Mouse (Mus musculus): Measurements from ENCODE around the gene Cox10. TPM values are rescaled to one million over a fixed set of nuclear protein-coding genes. Genes with fewer than 3 reads are reported as not detected.

The Cox10 gene
- polyA plus RNA-seq, 1 experiment from 2014 or later = 25.2 TPM

GRCm38 (mm10) chr11:63914388-63914787 is 164.9 kb downstream of the Cox10 start:
- H3K4me1 ChIP-seq (replicated peaks; ENCODE audit: control insufficient read depth, insufficient read depth, low read length) = peaks cover 4% of the 10 kb centered on the region
- no peak overlapping the region for H3K9ac ChIP-seq (ENCODE audit: low read depth, low read length)
- 0 out of 2 replicates have a peak overlapping the region, but pooled peaks have one; percentile 36 for H3K27ac ChIP-seq (ENCODE audit: low read depth, low read length)
- no peaks in the 10 kb centered on the region for H3K9me3 ChIP-seq (ENCODE audit: control insufficient read depth, low read length)
- H3K4me3 ChIP-seq (ENCODE audit: low read depth, low read length) = peak overlapping the region; percentile 12
- H3K4me2 ChIP-seq (replicated peaks; ENCODE audit: low read depth, low read length) = peak overlapping the region; percentile 34
- no peaks in the 10 kb centered on the region for H3K27me3 ChIP-seq (ENCODE audit: control insufficient read depth, insufficient read depth, low read length)
- H3K36me3 ChIP-seq (ENCODE audit: control insufficient read depth, insufficient read depth, low read length) = no peaks in the 10 kb centered on the region
- peak; percentile 79 for DNase-seq (ENCODE audit: low spot score)
- ATAC-seq (ENCODE audit: low FRiP score) = peak; percentile 82
- 7% methylated on average over 14 of the region's 20 CpGs for WGBS

DNA sequence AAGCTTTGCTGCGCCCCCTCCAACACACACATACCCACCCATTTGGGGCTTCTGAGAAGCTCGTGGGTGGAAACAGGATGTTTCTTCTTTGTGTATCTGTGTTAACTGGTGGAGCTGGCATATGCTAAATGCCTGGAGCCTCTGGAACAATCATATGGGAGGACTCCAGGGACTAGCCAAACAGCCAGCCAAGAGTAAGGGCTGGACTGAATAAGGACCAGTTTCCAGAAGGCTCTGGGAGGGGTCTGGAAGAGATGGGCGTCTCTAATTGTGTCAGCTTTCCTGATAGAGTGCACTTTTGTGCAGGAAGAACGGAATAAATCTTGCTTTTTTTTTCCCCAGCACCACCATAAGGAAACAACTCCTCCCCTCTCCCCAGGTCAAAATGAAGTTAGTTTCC is 165.3 kb downstream of the Cox10 start:
- no peaks in the 10 kb centered on the region for H3K27me3 ChIP-seq (ENCODE audit: control insufficient read depth, insufficient read depth, low read length)
- 0 out of 2 replicates have a peak overlapping the region, but pooled peaks have one; percentile 36 for H3K27ac ChIP-seq (ENCODE audit: low read depth, low read length)
- H3K9ac ChIP-seq (ENCODE audit: low read depth, low read length) = peak overlapping the region; percentile 7; the same call in 1 of the 2 replicates
- H3K9me3 ChIP-seq (ENCODE audit: control insufficient read depth, low read length) = no peaks in the 10 kb centered on the region
- H3K36me3 ChIP-seq (ENCODE audit: control insufficient read depth, insufficient read depth, low read length) = no peaks in the 10 kb centered on the region
- WGBS = 36% methylated on average over 4 of the region's 4 CpGs
- H3K4me1 ChIP-seq (replicated peaks; ENCODE audit: control insufficient read depth, insufficient read depth, low read length) = peaks cover 4% of the 10 kb centered on the region
- peak overlapping the region; percentile 12 for H3K4me3 ChIP-seq (ENCODE audit: low read depth, low read length)
- peak overlapping the region; percentile 34 for H3K4me2 ChIP-seq (replicated peaks; ENCODE audit: low read depth, low read length)
- DNase-seq (ENCODE audit: low spot score) (no peak), ATAC-seq (ENCODE audit: low FRiP score) (peak; percentile 46)

Other genes starting within 250 kb of the Cox10 start
- 8.9 and 10.8 TPM in 2 replicates for gene Hs3st3b1, start 157.2 kb downstream of the Cox10 start, polyA plus RNA-seq (2014; fragmentation: Nextera tagmentation; extraction: Ambion mirVana)